Mouse (Mus musculus): ENCODE data around the gene Gm49333.
A peak's percentile ranks its signal among the peaks of the same experiment; 100 is the strongest.
"Not testable (repeated sequence)": the region's sequence is repeated elsewhere in the genome, so short reads cannot be mapped to it uniquely, and the experiment has no call there.

Gm49333 gene

DNA sequence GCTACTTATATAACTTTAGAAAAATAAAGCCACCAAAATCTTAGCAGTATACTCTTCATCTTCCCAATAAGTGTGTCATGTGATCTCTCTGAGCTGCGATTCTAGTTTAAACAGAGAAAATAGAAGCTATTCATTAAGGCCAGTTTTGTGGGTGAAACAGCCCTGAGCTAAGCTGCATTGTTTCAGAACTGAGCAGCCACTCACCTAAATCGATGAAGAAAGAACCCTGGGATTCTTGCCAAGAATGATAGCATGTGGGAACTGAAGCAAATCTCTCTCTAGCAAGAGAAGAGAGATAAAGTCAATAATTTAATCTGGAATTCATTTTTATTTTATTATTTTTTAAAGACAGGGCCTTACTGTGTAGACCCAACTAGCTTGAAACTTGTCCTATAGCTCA lies 11.8 kb downstream of the Gm49333 start:
- no peak for DNase-seq (ENCODE audit: low spot score in 2 of 2)

DNA sequence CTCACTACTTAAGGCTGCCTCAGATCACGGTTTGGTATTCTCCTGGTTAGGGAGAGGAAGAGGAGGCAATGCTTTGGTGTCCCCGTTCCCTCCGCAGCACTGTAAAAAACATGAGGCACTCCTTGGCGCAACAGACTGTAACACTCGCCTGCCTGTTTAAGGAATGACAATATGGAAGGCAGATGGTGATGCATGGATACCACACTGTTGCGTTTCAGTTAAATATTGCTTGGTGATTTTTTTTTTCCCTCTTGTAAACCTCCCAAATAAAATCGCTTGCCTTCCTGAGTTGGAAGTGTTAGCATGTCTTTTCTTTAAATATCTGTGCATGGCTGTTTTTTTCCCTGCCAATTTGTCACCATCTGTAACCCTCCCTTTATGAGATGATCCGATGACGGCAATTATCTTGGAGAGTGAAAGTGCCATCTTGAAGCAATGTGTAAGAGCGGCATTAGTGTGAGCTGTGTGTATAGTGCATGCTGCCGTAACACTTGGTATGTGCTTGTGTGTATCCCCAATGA lies 17.5 kb downstream of the Gm49333 start:
- DNase-seq (ENCODE audit: low spot score in 2 of 2) = no peak

- no peak for DNase-seq (ENCODE audit: low spot score in 2 of 2)
These were observed 18.6 kb downstream of the Gm49333 start, which contains the start of gene Ece2 for GRCm38 (mm10) chr16:20629731-20630634. Gene Ece2, plus strand, starts transcription at chr16:20629828.

GRCm38 (mm10) chr16:20637410-20637809 lies 26.0 kb downstream of the Gm49333 start:
- DNase-seq (ENCODE audit: low spot score in 2 of 2) = no peak

DNA sequence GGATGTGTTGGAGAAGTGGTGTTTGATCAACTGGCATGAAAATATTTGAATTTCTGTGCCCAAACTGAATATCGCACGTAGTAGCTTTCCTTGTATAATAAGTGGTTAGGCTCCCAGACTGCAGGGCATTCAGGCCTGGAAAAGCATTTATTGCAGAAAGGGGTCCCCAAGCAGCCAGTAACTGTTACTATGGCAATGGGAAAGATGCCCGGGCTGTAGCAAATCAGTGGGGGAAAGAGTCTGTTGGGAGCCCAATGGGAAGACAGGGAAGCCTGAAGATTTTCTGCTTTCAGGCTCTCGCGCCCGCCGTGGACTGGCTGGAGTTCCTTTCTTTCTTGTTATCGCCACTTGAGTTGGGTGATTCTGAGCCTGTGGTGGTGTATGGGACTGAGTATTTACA lies 27.0 kb downstream of the Gm49333 start:
- no peak for DNase-seq (ENCODE audit: low spot score in 2 of 2)

- peak; percentile 25 to 63 for DNase-seq (ENCODE audit: low spot score in 2 of 2)
These were observed 30.8 kb downstream of the Gm49333 start for GRCm38 (mm10) chr16:20642161-20642560.

DNA sequence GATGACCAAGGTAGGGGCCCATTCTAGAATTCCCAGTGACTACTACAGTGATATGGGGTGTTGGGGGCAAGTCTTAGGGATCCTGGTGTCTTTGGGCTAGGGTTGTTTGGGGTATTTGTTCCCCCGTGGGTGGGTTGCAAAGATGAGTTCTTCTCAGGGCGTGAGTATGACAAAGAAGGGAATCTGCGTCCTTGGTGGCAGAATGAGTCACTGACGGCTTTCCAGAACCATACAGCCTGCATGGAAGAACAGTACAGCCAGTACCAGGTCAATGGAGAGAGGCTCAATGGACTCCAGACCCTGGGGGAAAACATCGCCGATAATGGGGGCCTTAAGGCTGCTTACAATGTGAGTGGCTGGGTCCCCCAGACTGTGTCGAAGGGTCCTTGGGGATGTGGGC lies 32.5 kb downstream of the Gm49333 start:
- DNase-seq (ENCODE audit: low spot score in 2 of 2) = no peak

DNA sequence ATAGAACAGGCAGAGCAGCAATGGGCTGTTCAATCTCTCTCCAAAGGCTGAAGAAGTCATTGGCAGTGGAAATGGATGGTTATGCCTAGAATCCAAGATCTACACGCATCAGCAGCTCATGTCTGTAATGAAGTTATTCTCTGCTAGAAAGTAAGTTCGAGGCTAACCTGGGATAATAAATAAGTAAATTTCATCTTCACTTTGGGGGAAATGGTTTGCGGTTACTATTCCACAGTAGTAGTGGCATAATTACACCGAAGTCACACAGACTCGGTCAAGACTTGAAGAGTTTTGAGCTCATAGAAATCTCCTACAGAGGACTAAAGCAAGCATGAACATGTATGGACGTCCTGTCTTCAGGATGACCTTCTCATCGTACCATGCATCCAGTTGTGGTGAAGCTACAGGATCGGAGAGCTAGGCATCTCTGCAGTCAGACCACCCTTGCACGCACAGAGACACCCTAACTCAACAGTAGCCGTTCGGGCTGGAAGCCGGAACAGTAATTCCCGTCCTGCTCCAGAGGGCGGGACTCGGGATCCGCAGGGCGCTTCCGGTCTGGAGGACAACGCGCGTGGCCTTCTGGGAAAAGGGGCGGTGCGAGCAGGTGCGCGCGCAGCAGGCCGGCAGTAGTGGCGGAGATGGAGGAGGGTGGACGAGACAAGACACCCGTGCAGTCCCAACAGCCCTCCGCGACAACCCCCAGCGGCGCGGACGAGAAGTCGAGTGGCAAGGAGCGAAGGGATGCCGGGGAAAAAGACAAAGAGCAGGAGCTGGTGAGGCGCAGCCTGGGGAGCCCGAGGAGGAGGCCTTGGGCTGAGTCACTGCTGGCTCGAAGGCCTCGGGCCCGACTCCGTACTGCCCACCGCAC lies 39.9 kb downstream of the Gm49333 start, which contains the start of gene Psmd2:
Gene Psmd2 (plus strand): TSS at position 577 of the 871 bp plus-strand sequence.
- DNase-seq (ENCODE audit: low spot score in 2 of 2) = peak; percentile 86 to 94

GRCm38 (mm10) chr16:20651947-20652310 lies 40.5 kb downstream of the Gm49333 start:
- no peak for DNase-seq (ENCODE audit: low spot score in 2 of 2)

DNA sequence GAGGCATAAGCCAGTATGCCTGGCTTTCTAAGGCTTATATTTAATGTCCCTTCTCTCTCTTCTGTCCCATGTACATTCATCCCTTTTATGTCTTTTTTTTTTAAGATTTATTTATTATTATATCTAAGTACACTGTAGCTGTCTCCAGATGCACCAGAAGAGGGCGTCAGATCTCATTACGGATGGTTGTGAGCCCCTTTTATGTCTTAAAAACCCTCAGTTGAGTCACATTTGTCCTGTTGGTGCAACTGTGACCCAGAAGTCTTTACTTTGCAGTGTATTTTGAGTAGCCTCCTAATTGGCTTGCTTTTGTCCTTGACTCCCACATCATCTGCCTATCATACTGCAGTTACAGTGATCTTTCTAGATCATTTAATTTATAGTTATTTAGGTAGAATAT lies 41.9 kb downstream of the Gm49333 start:
- no peak for DNase-seq (ENCODE audit: low spot score in 2 of 2)

GRCm38 (mm10) chr16:20657661-20658060 lies 46.3 kb downstream of the Gm49333 start:
- no peak for DNase-seq (ENCODE audit: low spot score in 2 of 2)

GRCm38 (mm10) chr16:20668013-20668412 lies 56.6 kb downstream of the Gm49333 start, which contains the start of gene Eif4g1:
Gene Eif4g1, plus strand, starts transcription at chr16:20668313.
- DNase-seq (ENCODE audit: low spot score in 2 of 2) = not testable (repeated sequence)

GRCm38 (mm10) chr16:20670291-20670690 lies 58.9 kb downstream of the Gm49333 start:
- no peak for DNase-seq (ENCODE audit: low spot score in 2 of 2)

DNA sequence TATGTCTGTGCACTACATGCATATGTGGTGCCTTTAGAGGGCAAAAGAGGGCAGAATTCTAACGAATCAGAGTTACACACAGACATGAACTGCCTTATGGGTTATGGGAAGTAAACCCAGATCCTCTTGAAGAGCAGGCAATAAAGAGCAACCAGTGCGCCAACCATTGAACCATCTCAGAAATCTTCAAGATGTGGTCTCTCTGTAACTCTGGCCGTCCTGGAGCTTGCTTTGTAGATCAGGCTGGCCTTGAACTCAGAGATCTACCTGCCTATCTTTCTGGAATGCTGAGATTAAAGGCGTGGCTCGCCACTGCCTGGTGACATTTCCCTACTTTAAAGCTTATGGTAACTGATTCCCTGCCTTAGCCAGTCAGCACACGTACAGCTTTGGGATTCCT lies 60.5 kb downstream of the Gm49333 start:
- DNase-seq (ENCODE audit: low spot score in 2 of 2) = no peak

GRCm38 (mm10) chr16:20672500-20672902 lies 61.1 kb downstream of the Gm49333 start:
- peak; percentile 91 to 92 for DNase-seq (ENCODE audit: low spot score in 2 of 2)

- peak; percentile 43 to 56 for DNase-seq (ENCODE audit: low spot score in 2 of 2)
These were observed 61.7 kb downstream of the Gm49333 start for GRCm38 (mm10) chr16:20672965-20673705.

GRCm38 (mm10) chr16:20673706-20674303 lies 62.4 kb downstream of the Gm49333 start:
- peak; percentile 12 to 25 for DNase-seq (ENCODE audit: low spot score in 2 of 2)

DNA sequence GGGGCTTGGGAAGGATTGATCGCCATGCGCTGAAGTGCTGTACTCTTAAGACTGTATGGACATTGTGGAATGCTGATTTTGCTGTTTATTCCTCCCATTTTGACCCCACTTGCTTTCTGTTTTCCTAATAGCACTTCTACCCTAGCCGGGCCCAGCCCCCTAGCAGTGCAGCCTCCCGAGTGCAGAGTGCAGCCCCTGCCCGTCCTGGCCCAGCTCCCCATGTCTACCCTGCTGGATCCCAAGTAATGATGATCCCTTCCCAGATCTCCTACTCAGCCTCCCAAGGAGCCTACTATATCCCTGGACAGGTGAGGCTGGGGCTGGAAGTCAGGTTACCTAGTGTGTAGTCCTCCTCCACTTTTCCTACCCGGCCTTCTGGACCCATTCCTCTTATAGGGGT lies 63.8 kb downstream of the Gm49333 start:
- DNase-seq (ENCODE audit: low spot score in 2 of 2) = no peak

- DNase-seq (ENCODE audit: low spot score in 2 of 2) = no peak
These were observed 65.3 kb downstream of the Gm49333 start for GRCm38 (mm10) chr16:20676702-20677101.

GRCm38 (mm10) chr16:20677380-20677779 lies 66.0 kb downstream of the Gm49333 start:
- no peak for DNase-seq (ENCODE audit: low spot score in 2 of 2)
